Mouse (Mus musculus): ENCODE data around the gene Htr1a. TPM values are rescaled to one million over a fixed set of nuclear protein-coding genes. Genes with fewer than 3 reads are reported as not detected.

Htr1a gene
- total RNA-seq (2023), result not detected

DNA sequence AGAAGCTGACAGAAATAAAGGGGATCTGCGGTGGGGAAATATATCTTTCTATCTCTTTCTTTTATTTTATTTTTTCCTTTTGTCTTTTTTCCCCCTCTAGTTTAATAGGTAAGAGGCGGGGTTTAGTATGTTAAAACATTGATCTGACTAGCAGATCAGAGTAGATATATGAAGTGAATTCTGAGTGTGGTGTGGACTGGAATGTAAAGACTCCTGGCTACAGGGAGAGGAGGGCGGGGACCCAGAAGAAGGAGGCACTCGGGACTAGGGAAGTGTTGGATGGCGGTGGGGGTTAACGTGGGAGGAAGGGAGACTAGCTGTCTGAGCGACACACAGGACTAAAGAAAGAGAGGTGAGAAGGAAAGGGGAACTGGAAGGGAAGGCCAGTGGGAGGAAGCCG is at the start of gene Htr1a:
Gene Htr1a, plus strand, starts transcription at position 301 of the 400 bp plus-strand sequence.

Other genes starting within 250 kb of the Htr1a start
- gene Rnf180, start 148.8 kb upstream of the Htr1a start, total RNA-seq (2023), result 0.23 TPM

Measured in CD4-positive naive resting alpha-beta T cell, adult 76 days (primary cell).